Mouse (Mus musculus): ENCODE measurements around the gene Nppb.

The Nppb gene

DNA sequence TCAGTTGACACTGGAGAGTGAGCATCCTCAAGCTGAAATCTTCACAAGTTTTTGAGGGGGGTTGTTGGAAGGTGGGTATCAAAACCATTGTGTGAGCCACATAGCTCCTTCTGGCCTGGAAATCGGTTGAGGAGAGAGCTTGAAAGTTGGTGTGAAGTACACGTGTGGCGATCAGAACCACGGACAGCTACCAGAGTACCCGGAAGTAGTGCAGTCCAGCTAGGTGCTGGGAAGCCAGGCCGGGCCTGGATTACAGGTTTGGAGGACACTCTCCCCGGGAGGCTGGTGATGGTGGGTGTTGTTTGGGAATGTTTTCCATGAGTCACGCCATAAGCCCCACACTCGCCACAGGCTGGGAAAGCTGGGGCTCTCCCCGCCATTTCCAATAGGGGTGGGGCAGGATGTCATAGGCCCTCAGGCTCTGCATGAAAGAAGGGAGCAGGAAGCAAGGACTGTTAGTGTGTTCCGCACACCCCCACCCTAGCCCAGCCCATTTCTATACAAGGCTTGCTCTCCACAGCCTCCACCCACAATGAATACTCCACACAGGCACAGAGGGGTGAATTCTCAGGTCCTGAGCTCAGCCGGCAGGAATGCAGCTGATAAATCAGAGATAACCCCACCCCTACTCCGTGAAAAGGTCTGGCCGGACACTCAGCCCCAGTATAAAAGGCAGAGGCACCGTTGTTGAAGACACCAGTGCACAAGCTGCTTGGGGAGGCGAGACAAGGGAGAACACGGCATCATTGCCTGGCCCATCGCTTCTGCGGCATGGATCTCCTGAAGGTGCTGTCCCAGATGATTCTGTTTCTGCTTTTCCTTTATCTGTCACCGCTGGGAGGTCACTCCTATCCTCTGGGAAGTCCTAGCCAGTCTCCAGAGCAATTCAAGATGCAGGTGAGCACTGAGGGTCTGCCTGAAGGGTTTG lies at the start of gene Nppb:
TSS of gene Nppb (plus strand) at position 584 of the 928 bp plus-strand sequence.
- DNase-seq (ENCODE audit: low read depth, low spot score) = peak; percentile 44

DNA sequence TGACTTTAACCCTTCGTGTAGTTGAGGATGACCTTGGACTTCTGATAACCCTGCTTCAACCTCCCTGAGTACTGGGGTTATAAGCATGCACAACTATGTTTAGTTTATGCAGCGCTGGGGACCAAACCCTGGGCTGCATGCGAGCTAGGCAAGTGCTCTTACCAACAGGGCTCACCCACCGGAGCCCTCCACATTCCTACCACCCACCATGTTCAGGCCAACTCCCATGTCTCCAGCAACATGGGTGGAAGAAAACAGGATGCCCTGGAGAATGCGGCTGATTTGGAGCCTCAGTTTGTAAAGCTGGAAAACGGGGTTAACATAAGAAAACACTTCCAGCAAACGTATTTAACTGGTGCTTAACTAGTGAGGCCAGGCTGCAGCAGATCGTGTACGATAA lies 49.7 kb upstream of the Nppb start:
- DNase-seq (ENCODE audit: low read depth, low spot score) = no peak

DNA sequence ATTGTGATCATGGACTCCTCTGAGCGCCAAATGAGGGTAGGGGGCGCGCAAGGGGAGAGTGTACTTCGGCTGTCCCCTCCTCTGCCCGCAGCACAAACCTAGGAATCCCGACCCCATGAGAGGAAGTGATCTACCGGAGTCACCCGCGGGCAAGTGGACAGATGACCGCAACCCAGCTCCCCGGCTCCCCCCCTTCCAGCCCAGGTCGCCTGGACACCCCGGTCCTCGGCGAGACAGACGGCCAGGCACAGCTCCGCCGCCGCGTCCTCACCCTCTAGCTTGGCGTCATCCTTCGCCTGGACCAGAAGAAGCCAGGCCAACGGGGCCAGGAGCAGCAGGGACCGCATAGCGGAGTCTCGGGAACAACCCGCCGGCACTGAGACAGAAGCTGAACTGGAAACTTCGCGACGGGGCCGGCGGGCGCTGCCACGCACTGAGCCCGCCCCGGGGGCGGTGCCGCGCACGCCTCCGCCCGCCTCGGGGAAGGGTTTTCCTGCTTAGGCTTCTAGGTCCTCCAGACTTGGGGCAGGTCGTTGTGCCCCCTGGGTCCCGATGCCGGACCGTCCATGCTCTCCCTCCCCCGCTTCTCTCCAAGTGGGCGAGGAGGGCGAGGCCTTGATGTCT lies 49.1 kb upstream of the Nppb start, which contains the start of gene Plod1:
TSS of gene Plod1 (minus strand) at position 437 of the 624 bp plus-strand sequence.
- peak; percentile 52 for DNase-seq (ENCODE audit: low read depth, low spot score)

GRCm38 (mm10) chr4:147937021-147937420 lies 48.6 kb upstream of the Nppb start:
- DNase-seq (ENCODE audit: low read depth, low spot score) = no peak

DNA sequence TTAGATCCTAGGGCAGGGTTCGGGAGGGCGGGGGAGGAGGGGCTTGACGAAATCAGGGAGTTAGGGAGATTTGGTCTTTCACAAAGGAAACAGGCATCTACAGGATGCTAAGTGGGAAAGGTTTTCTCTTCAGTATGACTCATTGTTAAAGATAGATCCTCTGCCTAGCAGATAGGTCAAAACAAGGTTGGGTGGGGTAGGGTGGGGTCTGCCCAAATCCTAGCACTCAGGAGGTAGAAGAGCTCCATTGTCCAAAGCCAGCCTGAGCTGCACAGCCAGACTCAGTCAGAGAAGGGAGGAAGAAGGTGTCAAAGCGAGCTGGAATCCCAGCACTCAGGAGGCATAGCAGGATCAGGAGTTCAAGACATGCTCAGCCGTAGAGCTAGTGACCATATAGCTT lies 48.1 kb upstream of the Nppb start:
- no peak for DNase-seq (ENCODE audit: low read depth, low spot score)

DNA sequence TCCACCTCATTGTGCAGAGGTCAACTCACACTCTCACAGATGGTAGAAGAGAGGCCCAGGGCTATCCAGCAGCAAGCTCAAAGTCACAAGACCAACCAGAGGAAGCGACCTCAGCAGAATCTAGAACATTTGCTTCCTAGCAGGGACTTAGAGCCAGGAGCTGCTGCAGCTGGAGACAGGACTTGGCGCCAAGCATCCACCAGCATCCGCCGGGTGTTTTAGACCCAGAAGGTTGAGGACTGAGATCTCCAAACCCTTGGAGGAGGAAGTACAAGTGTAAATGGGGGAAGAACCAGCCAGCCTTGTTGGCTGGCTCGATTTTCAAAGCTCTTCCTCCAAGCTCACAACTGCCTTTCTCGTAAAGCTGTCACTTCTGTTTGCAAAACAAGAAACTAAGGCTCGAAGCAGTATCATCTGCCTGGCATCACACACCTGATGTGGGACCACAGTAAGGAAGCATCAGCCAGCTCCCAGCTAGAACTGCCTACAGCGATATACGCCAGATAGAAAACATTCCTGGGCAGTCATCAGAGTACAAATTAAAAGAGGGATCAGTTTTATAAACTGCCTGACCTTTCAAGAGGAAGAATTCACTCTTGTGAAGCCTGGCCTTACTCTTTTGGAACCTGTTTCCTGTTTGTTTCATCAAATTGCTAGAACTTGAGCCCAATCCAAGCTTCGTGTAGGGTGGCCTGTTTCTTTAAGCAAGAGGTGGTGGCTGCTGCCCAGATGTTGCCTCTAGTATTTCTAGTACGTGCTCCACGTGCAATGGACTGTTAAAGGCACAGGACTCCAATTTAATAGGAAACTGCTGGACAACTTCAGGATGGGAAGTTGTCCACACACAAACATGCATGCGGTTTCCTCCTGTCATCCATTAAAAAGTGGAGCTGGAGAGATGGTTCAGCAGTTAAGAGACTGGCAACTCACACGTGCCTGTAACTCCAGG lies 47.2 kb upstream of the Nppb start:
- peak; percentile 19 for DNase-seq (ENCODE audit: low read depth, low spot score)

DNA sequence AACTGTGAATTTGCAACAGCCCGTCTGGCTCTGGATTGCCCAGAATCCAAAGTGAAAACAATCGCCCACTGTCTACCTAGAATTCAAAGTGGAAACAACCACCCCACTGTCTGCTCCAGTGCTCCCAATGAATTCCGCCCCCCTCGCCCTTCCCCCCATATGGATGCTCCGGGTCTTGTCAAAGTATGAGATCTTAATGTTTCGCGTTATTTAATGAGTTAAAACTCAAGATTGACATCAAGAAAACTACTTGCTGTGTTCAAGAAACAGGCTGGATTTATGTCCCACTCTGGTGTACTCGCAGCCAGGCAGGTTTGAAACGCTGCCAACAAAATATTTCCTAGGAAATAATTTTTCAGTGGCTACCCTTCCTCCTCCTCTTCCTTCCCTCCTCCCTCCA lies 45.5 kb upstream of the Nppb start:
- DNase-seq (ENCODE audit: low read depth, low spot score) = no peak

GRCm38 (mm10) chr4:147940576-147941044 lies 45.0 kb upstream of the Nppb start, which contains the start of gene 2510039O18Rik:
Gene 2510039O18Rik (plus strand): TSS chr4:147940895.
- peak; percentile 83 for DNase-seq (ENCODE audit: low read depth, low spot score)

- no peak for DNase-seq (ENCODE audit: low read depth, low spot score)
These were observed 44.3 kb upstream of the Nppb start for GRCm38 (mm10) chr4:147941045-147942020.

- DNase-seq (ENCODE audit: low read depth, low spot score) = no peak
These were observed 42.6 kb upstream of the Nppb start for GRCm38 (mm10) chr4:147943005-147943404.

DNA sequence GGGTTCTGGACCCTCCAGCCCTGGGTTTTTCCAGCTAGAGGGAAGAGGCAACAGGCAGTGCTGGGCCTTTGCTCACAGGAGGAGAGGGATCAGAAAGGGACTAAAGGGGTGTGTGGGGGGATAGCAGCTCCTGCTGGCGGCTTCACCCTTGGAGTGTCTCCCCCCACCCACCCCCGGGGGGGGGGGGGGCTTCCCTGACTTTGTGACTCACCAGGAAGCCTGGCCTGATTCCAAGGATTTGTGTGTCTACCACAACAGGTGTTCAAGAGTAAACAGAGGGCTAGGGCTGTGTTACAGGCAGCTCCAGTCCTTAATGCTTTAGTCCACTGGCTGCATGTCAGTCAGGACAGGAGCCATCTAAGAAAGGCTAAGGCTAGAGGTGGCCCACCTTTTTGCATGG lies 38.1 kb upstream of the Nppb start:
- DNase-seq (ENCODE audit: low read depth, low spot score) = no peak

DNA sequence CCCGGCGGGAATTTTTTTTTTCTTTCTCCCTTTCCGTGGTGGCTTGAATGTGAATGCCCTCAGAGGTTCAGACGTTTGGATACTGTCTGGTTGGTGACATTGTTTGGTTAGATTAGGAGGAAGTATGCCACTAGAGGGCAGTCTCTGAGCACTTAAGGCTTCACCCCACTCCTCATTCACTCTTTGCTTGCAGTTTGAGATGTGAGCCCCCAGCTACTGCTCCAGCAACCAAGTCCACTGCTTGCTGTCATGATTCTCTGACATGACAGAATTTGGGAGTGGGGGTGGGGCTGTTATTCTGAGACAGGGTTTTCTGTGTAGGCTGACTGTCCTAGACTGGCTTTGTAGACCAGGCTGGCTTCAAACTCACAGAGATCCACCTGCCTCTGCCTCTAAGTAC lies 32.0 kb upstream of the Nppb start:
- peak; percentile 27 for DNase-seq (ENCODE audit: low read depth, low spot score)

DNA sequence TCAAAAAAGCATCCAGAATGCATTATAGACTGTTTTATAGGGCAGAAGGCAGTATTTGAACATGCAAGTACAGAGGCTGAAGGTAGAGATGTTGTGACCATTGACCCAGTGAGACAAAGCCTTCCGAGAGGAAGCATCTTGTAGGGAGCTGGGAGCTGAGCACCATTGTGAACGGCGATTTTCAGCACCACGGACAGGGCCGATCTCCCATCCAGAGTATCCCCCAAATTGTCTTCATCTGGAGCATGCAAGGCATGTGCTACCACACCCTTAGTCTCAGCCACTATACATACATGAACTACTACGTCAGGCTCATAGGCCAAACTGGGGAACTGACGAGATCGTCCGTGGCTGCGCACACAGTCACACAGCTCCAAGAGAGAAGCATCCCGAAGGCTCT lies 28.4 kb upstream of the Nppb start:
- peak; percentile 32 for DNase-seq (ENCODE audit: low read depth, low spot score)

GRCm38 (mm10) chr4:147959881-147960831 lies 25.4 kb upstream of the Nppb start:
- peak; percentile 72 for DNase-seq (ENCODE audit: low read depth, low spot score)

DNA sequence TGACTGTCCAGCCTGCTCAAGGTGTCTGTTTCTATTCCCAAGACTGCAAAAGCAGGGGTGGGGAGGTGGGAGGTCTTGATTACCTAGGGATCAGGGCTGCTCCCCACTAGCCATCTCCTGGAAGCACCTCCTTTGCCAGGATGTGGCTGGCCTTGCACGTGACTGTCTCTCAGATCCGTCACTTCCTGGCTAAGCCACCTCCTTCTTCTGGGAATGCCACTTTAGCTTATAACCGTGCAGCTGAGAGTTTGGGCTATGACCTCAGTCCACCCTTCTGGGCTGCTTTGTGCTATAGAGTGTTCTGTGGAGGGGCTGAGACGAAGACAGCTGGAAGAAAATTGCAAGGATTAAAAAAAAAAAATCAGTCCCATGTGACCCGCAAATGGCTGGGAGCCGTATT lies 22.8 kb upstream of the Nppb start:
- no peak for DNase-seq (ENCODE audit: low read depth, low spot score)

GRCm38 (mm10) chr4:147963623-147964022 lies 22.0 kb upstream of the Nppb start:
- no peak for DNase-seq (ENCODE audit: low read depth, low spot score)

- DNase-seq (ENCODE audit: low read depth, low spot score) = no peak
These were observed 19.9 kb upstream of the Nppb start for GRCm38 (mm10) chr4:147965712-147966111.

DNA sequence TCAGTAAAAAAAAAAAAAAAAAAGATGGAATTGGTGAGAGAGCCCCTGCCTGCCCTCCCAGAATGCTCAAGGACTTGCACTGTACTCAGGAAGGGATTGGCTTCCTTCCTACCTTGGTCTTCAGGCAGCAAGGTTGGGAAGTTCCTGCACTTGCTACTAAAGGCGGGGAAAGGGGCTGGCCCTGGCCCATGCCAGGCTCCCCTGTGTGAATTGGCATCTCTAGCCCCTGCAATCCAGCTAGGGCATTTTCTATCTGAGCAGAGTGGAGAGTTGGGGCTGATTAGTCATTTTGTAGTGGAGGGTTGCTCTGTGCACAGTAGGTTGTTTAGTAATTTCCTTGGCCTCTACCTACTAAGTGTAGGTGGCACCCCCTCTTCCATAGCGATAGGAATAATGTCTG lies 16.8 kb upstream of the Nppb start:
- no peak for DNase-seq (ENCODE audit: low read depth, low spot score)

- no peak for DNase-seq (ENCODE audit: low read depth, low spot score)
These were observed 16.3 kb upstream of the Nppb start for GRCm38 (mm10) chr4:147969337-147969736.

Measured in embryo, embryonic 11.5 days (tissue).